Mouse (Mus musculus): ENCODE measurements around the gene Neurl1a. TPM values are rescaled to one million over a fixed set of nuclear protein-coding genes. Genes with fewer than 3 reads are reported as not detected.
A peak's percentile ranks its signal among the peaks of the same experiment; 100 is the strongest.

The Neurl1a gene
- polyA plus RNA-seq, 1 experiment from 2014 or later, result 6.3 TPM

DNA sequence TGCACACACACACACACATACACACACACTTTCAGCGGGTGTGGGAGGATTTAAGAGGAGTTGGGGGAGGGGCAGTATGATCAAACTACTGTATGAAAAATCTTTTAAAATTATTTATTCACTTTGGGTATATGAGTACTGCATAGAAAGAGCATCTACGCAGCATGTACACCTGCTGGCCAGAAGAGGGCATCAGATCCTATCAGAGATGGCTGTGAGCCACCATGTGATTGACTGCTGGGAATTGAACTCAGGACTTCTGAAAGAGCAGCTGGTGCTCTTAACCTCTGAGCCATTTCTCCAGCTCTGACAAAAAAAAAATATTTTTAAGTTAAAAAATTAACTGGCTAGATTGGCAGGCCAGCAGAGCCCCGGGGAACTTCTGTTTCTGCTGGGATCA is 4.1 kb upstream of the Neurl1a start:
- H3K9me3 ChIP-seq, result no peaks in the 10 kb centered on the region
- no peak overlapping the region for H3K27ac ChIP-seq
- no peak overlapping the region for H3K4me3 ChIP-seq
- no peaks in the 10 kb centered on the region for H3K36me3 ChIP-seq
- peaks cover 11% of the 10 kb centered on the region for H3K4me1 ChIP-seq
- H3K9ac ChIP-seq, result no peak overlapping the region
- ATAC-seq (ENCODE audit: low FRiP score, low read depth), result no peak
- WGBS, result 57% methylated on average over 3 of the region's 3 CpGs
- H3K4me2 ChIP-seq (replicated peaks), result no peak overlapping the region
- H3K27me3 ChIP-seq (replicated peaks), result peaks cover 18% of the 10 kb centered on the region

DNA sequence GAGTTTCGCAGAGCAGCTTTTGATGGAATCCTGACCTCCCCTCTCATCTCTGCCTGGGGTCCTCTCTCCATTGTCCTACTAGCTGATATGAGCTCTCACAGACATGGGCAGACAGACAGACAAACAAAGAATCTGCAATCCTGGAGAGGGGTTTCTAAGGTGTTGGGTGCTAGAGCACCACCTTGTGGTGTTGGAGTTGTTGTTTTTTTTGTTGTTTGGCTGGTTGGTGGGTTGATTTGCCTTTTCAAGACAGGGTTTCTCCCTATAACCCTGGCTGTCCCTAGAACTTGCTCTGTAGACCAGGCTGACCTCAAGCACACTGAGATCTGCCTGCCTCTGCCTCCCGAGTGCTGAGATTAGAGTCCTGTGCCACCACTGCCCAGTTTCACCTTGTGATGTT is 3.1 kb upstream of the Neurl1a start:
- H3K4me3 ChIP-seq, result no peak overlapping the region
- no peaks in the 10 kb centered on the region for H3K9me3 ChIP-seq
- H3K4me2 ChIP-seq (replicated peaks), result no peak overlapping the region
- ATAC-seq (ENCODE audit: low FRiP score, low read depth), result no peak
- H3K27me3 ChIP-seq (replicated peaks), result peaks cover 27% of the 10 kb centered on the region
- H3K36me3 ChIP-seq, result no peaks in the 10 kb centered on the region
- H3K9ac ChIP-seq, result no peak overlapping the region
- WGBS, result 74% methylated on average over 2 of the region's 2 CpGs
- H3K4me1 ChIP-seq, result peaks cover 16% of the 10 kb centered on the region
- H3K27ac ChIP-seq, result no peak overlapping the region

DNA sequence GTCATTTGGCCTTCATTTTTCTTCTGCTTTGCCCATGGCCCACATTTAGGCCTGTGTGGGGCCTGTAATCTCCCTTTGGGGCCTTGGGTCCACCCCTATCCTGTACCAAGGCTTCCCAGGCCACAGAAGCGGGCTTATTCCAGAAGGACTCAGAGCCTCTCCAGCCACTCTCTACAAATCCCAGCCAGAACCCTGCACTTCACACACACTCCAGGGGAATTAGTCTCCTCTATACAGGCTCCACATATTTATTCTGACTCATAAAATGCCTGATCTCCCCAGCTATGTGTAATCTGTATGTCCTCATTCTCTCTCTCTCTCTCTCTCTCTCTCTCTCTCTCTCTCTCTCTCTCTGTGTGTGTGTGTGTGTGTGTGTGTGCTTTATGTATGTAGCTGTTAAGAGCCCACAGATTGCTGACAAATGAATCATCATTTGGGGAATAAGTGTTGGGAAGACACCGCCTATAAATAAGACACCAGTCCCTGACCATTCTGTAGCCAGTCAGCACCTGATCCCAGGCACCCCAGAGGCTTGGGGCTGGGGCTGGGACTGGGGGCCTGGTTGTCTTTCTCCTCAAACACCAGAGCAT is 1.6 kb upstream of the Neurl1a start:
- no peak for ATAC-seq (ENCODE audit: low FRiP score, low read depth)
- H3K4me2 ChIP-seq (replicated peaks), result no peak overlapping the region
- no peak overlapping the region for H3K4me3 ChIP-seq
- no peak overlapping the region for H3K27ac ChIP-seq
- H3K4me1 ChIP-seq, result peaks cover 16% of the 10 kb centered on the region
- H3K36me3 ChIP-seq, result no peaks in the 10 kb centered on the region
- H3K9ac ChIP-seq, result no peak overlapping the region
- H3K9me3 ChIP-seq, result peaks cover 6% of the 10 kb centered on the region; the same call in 1 of the 2 replicates
- peaks cover 35% of the 10 kb centered on the region for H3K27me3 ChIP-seq (replicated peaks)
- whole genome bisulfite sequencing, result 70% methylated on average over 2 of the region's 2 CpGs

DNA sequence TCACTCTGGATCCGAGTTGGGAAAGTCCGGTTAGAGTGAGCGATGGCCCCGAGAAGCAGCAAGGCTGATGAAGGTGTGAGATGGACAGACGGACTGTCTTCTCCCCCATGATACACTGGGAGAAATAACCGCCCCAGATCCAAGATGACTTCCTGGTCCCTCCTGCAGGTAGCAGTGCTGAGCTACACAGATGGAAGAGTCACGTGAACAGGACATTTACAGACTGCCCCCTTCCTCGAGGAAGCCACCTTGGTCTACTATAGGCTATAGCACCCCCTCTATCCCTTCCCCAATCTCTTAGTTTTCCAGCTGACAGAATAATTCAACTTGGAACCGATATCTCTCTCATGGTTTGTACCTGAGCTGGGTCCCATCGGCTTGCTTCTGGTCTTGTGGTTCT is 619 bp upstream of the Neurl1a start:
- no peak overlapping the region for H3K27ac ChIP-seq
- 0 out of 2 replicates have a peak, but pooled peaks have one; percentile 21 for ATAC-seq (ENCODE audit: low FRiP score, low read depth)
- no peak overlapping the region for H3K4me3 ChIP-seq
- peaks cover 16% of the 10 kb centered on the region for H3K4me1 ChIP-seq
- H3K4me2 ChIP-seq (replicated peaks), result peak overlapping the region; percentile 99
- WGBS, result 17% methylated on average over 10 of the region's 10 CpGs
- no peak overlapping the region for H3K9ac ChIP-seq
- H3K36me3 ChIP-seq, result no peaks in the 10 kb centered on the region
- H3K27me3 ChIP-seq (replicated peaks), result peaks cover 35% of the 10 kb centered on the region
- H3K9me3 ChIP-seq, result peaks cover 9% of the 10 kb centered on the region; the same call in 1 of the 2 replicates

DNA sequence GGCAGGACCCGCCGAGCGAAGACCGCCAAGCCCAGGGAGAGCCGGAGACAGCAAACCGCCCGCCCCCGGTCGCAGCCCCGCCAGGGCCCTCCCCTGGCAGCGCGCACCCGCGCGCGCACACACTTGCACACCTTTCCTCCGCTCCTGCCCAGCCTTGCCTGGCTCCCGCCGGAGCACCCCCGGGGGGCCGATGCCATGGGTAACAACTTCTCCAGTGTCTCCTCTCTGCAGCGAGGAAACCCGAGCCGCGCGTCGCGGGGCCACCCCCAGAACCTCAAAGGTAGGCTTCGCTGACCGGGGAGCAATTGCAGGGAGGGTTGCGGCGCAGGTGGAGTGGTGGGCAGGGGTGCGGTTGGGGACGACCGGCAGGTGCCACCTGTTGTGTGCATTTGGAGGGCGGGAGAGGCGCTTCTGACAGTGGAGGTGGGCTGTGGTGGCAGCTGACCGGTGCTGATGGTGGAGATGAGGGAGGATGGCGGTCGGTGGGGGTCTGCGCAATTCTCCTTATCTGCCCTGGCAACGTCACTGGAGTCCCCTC is 721 bp downstream of the Neurl1a start:
- Histone ChIP-seq H3K4me3 (peak overlapping the region; percentile 64), H3K4me1 (peaks cover 16% of the 10 kb centered on the region), H3K9ac (peak overlapping the region; percentile 70), H3K36me3 (no peaks in the 10 kb centered on the region), H3K9me3 (peaks cover 9% of the 10 kb centered on the region; the same call in 1 of the 2 replicates), H3K4me2 (replicated peaks) (peak overlapping the region; percentile 99), H3K27me3 (replicated peaks) (peaks cover 35% of the 10 kb centered on the region), H3K27ac (no peak overlapping the region)
- ATAC-seq (ENCODE audit: low FRiP score, low read depth), result no peak; the same call in 1 of the 2 replicates
- under 1% methylated on average over 38 of the region's 42 CpGs for WGBS

DNA sequence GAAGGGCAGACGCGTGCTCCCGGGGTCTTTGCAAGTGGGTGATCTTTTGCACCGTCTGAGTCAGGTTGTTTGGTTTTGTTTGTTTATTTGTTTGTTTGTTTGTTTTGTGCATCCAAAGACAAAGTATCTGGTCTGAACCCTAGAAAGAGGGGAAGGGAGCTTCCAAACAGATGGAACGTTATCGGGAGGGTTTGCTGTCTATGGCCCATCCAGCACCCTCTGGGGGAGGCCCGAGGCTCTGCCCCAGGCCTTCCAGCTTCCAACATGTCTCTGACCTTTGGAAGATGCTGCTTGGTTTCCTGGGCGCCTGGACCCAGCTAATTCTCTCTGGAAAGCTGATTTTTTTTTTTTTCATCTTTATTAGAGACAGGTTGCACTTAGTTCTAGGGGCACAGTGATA is 1.4 kb downstream of the Neurl1a start:
- Histone ChIP-seq H3K27me3 (replicated peaks) (peaks cover 35% of the 10 kb centered on the region), H3K4me2 (replicated peaks) (peak overlapping the region; percentile 99), H3K36me3 (no peaks in the 10 kb centered on the region), H3K4me1 (peaks cover 16% of the 10 kb centered on the region), H3K4me3 (no peak overlapping the region), H3K9ac (0 out of 2 replicates have a peak overlapping the region, but pooled peaks have one; percentile 70), H3K9me3 (peaks cover 9% of the 10 kb centered on the region; the same call in 1 of the 2 replicates), H3K27ac (no peak overlapping the region)
- ATAC-seq (ENCODE audit: low FRiP score, low read depth), result no peak
- WGBS, result 19% methylated on average over 8 of the region's 8 CpGs

DNA sequence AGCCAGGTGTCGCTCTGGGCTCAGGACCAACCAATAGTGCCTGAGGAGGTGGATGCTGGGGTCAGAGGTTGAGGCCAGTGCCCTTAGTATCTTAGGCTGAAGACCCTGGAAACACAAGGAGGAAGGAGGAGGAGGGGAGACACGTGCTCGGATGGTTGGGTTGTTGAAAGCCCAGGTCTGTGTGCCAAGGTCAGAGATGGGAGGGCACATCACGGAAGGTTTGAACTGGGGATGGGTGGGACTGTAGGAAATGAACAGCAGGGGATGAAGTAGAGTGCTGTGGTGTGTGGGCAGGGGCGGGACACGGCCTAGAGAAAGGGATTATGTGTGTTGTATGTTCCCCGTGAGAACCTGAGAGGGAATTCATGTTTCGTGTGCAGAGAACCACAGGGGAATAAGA is 5.6 kb downstream of the Neurl1a start:
- H3K4me3 ChIP-seq, result no peak overlapping the region
- H3K4me2 ChIP-seq (replicated peaks), result no peak overlapping the region
- ATAC-seq (ENCODE audit: low FRiP score, low read depth), result no peak
- H3K9me3 ChIP-seq, result peaks cover 9% of the 10 kb centered on the region; the same call in 1 of the 2 replicates
- WGBS, result 77% methylated on average over 8 of the region's 8 CpGs
- no peaks in the 10 kb centered on the region for H3K36me3 ChIP-seq
- peaks cover 20% of the 10 kb centered on the region for H3K27me3 ChIP-seq (replicated peaks)
- H3K9ac ChIP-seq, result no peak overlapping the region
- peaks cover 14% of the 10 kb centered on the region for H3K4me1 ChIP-seq
- no peak overlapping the region for H3K27ac ChIP-seq

DNA sequence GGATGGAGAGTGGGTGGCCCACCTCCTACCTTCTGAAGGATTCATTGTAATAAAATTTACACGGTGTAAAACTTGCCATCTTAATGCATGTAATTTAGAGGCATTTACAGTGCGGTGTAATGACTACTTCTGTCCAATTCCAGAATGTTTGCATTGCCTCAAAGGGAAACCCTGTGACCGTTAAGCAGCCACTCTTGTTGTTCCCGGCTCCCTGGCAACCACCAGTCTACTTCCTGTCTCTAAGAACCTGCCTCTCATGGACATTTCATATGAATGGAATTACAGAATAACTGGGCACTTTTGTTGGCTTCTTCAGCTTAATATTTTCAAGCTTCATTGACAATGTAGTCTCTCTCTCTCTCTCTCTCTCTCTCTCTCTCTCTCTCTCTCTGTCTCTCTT is 6.1 kb downstream of the Neurl1a start:
- Histone ChIP-seq H3K27me3 (replicated peaks) (peaks cover 15% of the 10 kb centered on the region), H3K36me3 (no peaks in the 10 kb centered on the region), H3K9ac (no peak overlapping the region), H3K4me2 (replicated peaks) (no peak overlapping the region), H3K27ac (no peak overlapping the region), H3K4me3 (no peak overlapping the region), H3K9me3 (peaks cover 9% of the 10 kb centered on the region; the same call in 1 of the 2 replicates), H3K4me1 (peaks cover 9% of the 10 kb centered on the region)
- 66% methylated on average over 4 of the region's 4 CpGs for WGBS
- ATAC-seq (ENCODE audit: low FRiP score, low read depth), result no peak

DNA sequence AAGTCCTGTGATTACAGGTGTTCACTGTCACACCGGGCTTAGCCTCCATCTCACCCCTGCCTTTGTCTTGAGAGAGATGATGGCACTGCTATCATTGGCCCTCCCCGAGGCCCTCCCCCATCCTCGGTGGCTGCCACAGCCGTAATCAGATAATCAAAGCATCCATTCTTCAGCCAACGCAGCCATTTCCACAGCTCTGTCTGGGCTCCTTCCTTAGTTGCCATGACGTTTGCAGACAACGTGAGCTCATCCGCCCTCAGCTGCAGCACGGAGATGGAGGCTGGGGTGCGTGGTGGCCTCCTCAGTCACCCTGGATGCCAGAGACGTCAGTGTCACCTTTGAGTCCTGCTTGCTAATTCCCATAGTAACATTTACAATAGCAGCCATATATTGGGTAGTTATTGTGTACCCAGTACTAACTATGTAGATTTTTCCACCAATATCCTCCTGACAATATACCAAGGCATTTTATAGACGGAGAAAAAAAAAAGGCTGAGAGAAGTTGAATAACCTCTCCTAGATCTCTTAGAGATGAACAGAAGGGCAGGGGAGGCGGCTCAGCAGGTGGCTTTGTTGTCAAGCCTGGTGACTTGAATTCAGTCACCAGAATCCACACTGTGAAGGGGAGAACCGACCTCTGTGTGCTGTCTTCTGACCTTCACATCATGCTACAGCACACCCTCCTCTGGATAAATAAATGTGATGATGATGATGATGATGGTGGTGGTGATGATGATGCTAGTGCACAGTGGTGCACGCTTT is 8.1 kb downstream of the Neurl1a start:
- Histone ChIP-seq H3K4me1 (0 out of 2 replicates have a peak, but pooled peaks cover 7% of the 10 kb centered on the region), H3K4me3 (no peak overlapping the region), H3K36me3 (no peaks in the 10 kb centered on the region), H3K27me3 (replicated peaks) (0 out of 2 replicates have a peak, but pooled peaks cover under 1% of the 10 kb centered on the region), H3K9me3 (peaks cover 7% of the 10 kb centered on the region; the same call in 1 of the 2 replicates), H3K9ac (no peak overlapping the region), H3K27ac (no peak overlapping the region), H3K4me2 (replicated peaks) (no peak overlapping the region)
- 49% methylated on average over 15 of the region's 15 CpGs for WGBS
- no peak for ATAC-seq (ENCODE audit: low FRiP score, low read depth)

DNA sequence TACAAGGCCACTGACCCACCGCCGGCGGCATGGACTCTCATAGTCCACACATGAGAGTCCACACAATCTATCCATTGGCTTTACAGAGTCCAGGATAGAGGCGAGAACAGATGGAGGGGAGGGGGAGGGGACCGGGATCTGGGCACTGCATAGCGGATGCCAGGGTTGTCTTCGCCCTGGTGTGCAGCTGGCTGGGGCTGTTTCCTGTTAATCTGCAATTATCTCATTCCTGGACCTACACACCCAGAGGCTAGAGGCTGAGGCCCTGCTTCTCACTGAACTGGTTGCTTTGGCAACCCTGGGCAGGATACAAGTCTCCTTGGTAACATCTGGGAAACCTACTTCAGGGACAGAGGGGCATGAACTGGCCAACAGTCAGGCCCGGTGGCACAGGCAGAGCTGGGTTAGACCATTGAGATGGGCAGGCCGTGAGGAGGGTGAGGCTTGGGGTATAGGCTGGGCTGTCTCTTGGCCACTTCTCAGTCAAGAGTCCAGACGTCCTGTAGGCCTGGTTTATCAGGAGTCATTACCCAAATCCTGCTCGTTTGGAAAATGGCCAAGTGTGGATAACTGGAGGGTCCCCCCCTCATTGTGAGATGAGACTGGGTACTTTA is 10.0 kb downstream of the Neurl1a start:
- peak; percentile 56; the same call in 1 of the 2 replicates for ATAC-seq (ENCODE audit: low FRiP score, low read depth)
- H3K9me3 ChIP-seq, result no peaks in the 10 kb centered on the region
- H3K27me3 ChIP-seq (replicated peaks), result no peaks in the 10 kb centered on the region
- no peak overlapping the region for H3K9ac ChIP-seq
- 0 out of 2 replicates have a peak, but pooled peaks cover 7% of the 10 kb centered on the region for H3K4me1 ChIP-seq
- WGBS, result 77% methylated on average over 11 of the region's 11 CpGs
- H3K27ac ChIP-seq, result no peak overlapping the region
- no peaks in the 10 kb centered on the region for H3K36me3 ChIP-seq
- no peak overlapping the region for H3K4me3 ChIP-seq
- no peak overlapping the region for H3K4me2 ChIP-seq (replicated peaks)

DNA sequence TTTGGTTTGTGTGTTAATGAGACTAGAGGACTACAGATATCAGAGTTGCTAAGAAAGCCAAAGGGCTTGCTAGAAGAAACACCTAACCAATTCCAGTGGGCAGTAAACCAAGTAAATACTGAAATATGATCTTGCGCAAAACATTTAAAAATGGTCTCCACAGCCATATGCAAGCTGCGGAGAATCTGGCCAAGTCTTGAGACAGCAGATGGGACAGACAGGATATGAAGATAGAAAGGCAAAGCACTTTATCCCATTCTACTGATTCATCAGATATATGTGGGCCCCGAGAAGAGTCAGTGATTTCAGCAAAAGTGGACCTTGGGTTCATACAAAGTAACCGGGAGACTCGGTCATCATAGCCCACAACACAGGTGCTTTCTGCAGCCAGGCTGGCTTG is 13.5 kb downstream of the Neurl1a start:
- H3K9ac ChIP-seq, result no peak overlapping the region
- ATAC-seq (ENCODE audit: low FRiP score, low read depth), result no peak
- no peaks in the 10 kb centered on the region for H3K36me3 ChIP-seq
- H3K27me3 ChIP-seq (replicated peaks), result no peaks in the 10 kb centered on the region
- WGBS, result 96% methylated on average over 5 of the region's 5 CpGs
- H3K4me1 ChIP-seq, result 0 out of 2 replicates have a peak, but pooled peaks cover 7% of the 10 kb centered on the region
- no peak overlapping the region for H3K4me3 ChIP-seq
- H3K4me2 ChIP-seq (replicated peaks), result no peak overlapping the region
- no peaks in the 10 kb centered on the region for H3K9me3 ChIP-seq
- no peak overlapping the region for H3K27ac ChIP-seq
